Mouse (Mus musculus): ENCODE data around the gene Nrcam.

- TF ChIP-seq GATA1 (IDR thresholded peaks at IDR 0.05; ENCODE audit: low read length) (no peak), TAL1 (IDR thresholded peaks at IDR 0.05; ENCODE audit: low read length) (no peak)
Measured at GRCm38 (mm10) chr12:44453791-44454190, 125.1 kb downstream of the Nrcam start.

Measured in erythroblast, embryonic 14.5 days (primary cell).